ENCODE assay signal across 1 mouse cellular context in the genomic region with DNA sequence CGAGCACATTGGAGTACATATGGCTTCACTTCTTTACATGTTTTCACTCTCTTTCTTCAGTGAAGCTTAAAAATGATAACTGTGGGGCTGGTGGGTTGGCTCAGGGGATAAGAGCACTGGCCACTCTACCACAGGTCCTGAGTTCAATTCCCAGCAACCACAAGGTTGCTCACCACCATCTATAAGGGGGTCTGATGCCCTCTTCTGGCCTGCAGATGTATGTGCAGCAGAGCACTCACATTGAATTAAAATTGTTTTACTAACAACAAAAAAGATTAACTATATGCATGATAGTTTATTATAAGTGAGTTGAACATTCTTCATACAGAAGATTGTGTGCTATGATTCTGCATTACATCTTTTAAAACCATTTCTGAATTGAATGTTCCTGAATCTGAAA.
TF ChIP-seq lines count a peak whose summit lies in the region.

No protein-coding gene starts in this region.

TF ChIP-seq in MEL, 35 proteins besides CTCF, POLR2A, EP300 and RAD21:
- no peak for TF ChIP-seq USF2 (IDR thresholded peaks at IDR 0.05; ENCODE audit: borderline replicate concordance in 1 of 2, insufficient read depth in 1 of 2, low read depth in 1 of 2, low read length in 2 of 2)
- TF ChIP-seq CHD1 (IDR thresholded peaks at IDR 0.05; ENCODE audit: low read depth, low read length): no peak
- no peak for TF ChIP-seq ETS1 (IDR thresholded peaks at IDR 0.05; ENCODE audit: low read depth, low read length)
- TF ChIP-seq SMC3 (IDR thresholded peaks at IDR 0.05; ENCODE audit: low read depth, low read length): peak; percentile 60
- TF ChIP-seq MYC (IDR thresholded peaks at IDR 0.05; ENCODE audit: low read depth, low read length): 0 out of 2 replicates have a peak, but pooled peaks have one; percentile 27
- TF ChIP-seq MAFK (IDR thresholded peaks at IDR 0.05; ENCODE audit: borderline replicate concordance, low read depth, low read length): no peak
- peak; percentile 57 for TF ChIP-seq ZC3H11A (IDR thresholded peaks at IDR 0.05; ENCODE audit: low read depth, low read length)
TF ChIP-seq in MEL: peak in this region for 3.
